Mouse (Mus musculus) naive thymus-derived CD4-positive, alpha-beta T cell, adult 5 months (primary cell): ENCODE results near the gene Shisa6. TPM values are rescaled to one million over a fixed set of nuclear protein-coding genes. Genes with fewer than 3 reads are reported as not detected.

Experiments
- polyA plus RNA-seq: library from polyadenylated mRNA; unstranded; fragments of 100-300 nt; shearing (Covaris generic); gene quantifications from one replicate; pipeline ENCODE4 v1.2.1, GENCODE M21; 2017

The Shisa6 gene
- not detected for polyA plus RNA-seq

GRCm38 (mm10) chr11:66525371-66526045, at the start of gene Shisa6:
TSS of gene Shisa6 (minus strand) at chr11:66525964.

GRCm38 (mm10) chr11:66167801-66168651, 357.7 kb downstream of the Shisa6 start, which contains the start of gene Dnah9:
TSS of gene Dnah9 (minus strand) at chr11:66168551.

